Mouse (Mus musculus) naive thymus-derived CD4-positive, alpha-beta T cell, adult 2 months (primary cell): Measurements from ENCODE around the gene Pilra.

Source experiments
- DNase-seq: peaks from one replicate; pipeline ENCODE4 v3.0.0-alpha.2; 2011; ENCODE audit warnings: low read depth

Gene Pilra

DNA sequence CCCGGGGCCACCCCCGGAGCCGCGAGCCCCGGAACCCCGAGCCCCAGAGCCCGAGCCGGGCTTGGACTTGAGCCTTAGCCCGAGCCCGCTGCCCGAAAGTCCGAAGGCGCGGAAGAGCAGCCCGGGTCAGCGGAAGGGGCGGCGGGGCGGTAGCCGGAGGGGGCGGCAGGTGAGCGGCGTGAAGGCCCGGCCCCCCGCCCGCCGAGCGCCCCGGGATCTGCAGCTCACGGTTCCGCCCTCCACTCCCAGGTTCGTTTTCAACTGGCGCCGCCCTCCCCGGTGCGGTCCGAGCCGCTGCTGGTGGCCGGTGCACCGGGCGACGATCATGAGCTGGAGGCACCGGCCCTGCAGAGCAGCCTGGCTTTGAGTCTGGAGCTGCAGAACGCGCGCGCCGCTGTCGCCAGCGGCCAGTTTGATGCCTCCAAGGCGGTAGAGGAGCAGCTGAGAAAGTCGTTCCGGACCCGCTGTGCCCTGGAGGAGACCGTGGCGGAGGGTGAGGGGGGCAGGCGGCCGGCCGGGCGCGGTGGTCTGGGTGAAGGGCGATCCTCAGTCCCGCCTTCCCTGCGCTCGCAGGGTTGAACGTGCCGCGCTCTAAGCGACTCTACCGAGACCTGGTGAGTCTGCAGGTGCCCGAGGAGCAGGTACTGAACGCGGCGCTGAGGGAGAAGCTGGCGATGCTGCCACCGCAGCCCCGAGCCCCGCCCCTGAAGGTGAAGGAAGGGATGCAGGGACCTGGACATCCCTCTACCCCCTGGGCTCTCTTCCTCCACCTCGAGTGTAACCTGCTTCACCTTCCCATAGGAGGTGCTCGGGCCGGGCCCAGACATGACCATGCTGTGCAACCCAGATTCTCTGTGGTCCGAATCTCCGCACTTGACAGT is 56.8 kb downstream of the Pilra start:
- DNase-seq = peak; percentile 61

- DNase-seq = peak; percentile 97
Measured at GRCm38 (mm10) chr5:137778635-137779034, 57.4 kb downstream of the Pilra start, which contains the start of gene Ppp1r35. TSS of gene Ppp1r35 (plus strand) at chr5:137778849.

GRCm38 (mm10) chr5:137777267-137777845 is 58.7 kb downstream of the Pilra start:
- DNase-seq = peak; percentile 22

DNA sequence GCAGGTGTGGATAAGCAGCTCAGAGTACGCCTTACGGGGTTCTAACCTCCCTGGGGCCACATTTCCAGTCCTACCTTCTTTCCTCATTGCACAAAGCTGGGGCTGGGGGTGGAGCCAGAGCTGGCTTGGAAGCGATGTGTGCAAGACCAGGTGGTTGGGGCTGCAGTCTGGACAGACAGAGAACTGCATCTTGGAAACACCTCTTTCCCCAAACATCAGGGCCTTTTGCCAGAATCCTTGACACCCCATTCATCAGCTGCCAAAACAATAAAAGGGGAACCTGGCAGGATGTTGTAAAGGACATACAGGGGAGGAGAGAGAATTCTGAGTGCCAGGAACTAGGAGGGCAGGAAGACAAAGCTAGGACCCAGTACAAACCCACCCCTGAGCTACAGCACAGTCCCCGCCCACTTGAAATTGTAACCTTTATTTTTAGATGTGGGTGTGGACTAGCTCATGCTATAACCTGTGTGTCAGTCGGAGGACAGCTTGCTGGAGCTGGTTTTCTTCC is 59.6 kb downstream of the Pilra start:
- peak; percentile 54 for DNase-seq

DNA sequence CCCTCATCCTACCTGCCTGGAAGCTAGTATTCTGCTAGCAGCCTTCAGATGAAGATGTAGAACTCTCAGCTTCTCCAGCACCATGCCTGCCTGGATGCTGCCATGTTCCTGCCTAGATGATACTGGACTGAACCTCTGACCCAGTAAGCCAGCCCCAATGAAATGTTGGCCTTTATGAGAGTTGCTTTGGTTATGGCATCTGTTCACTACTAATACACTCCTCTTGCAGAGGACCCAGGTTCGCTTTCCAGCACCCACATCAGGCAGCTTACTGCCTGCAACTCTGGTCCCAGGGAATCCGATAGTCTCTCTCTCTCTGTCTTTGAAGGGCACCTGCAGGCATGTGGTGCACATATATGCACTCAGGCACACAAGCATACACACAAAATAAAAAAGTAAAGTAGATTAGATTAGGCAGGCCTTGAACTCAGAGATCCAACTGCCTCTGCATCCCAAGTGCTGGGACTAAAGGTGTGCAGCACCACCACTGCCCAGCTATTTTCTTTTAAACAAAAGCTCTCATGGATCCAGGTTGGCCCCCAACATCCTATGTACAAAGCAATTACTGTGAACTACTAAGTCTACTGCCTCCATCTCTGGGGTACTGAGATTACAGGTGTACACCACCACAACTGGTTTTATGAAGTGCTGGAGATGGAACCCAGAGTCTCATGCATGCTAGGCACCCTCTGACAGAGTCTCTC is 60.3 kb downstream of the Pilra start:
- no peak for DNase-seq

- no peak for DNase-seq
Measured at GRCm38 (mm10) chr5:137772755-137773154, 63.3 kb downstream of the Pilra start.
